Mouse (Mus musculus): ENCODE results near the gene Gm9970.

The Gm9970 gene

DNA sequence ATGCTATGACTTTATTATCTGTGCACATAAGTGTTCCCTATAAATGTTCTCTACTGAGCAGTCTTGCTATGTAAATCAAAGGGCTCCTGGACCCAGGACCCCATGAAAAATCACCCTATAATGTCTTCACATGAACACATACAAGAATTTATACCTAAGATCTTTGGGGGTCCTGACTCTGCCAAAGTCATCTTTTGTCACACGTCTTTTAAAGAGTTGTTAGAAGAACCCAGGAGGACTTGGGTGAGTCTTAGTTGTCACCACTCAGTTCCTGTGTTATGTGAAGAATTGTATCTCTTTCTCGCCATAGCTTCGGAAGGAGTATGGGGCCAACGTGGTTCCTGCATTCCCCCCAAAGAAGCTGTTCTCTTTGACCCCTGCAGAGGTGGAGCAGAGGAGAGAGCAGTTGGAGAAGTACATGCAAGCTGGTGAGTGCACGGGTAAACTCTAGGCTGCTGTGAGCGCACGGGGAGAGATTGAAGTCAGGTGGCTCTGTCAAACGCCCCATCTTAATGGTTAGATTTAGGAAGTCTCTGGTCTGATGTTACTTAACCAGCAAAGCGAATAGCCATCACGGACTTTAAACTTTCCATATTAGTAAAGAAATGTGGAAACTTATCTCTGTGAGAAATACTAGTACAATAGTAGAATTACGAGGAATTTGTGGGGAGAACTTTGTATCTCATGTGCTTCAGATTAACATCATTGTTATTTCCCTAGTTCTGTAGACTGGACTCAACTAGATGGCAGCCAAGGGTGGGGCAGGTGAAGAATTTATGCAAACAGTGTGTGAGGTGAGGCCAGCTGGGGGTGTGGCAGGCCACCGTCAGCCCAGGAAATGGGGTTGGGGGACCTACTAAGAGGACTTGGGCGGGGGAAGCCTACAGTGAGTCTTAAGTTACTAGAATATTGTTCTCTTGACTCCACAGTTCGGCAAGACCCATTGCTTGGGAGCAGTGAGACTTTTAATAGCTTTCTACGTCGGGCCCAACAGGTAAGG, 46.2 kb downstream of the Gm9970 start:
- no peak for DNase-seq

DNA sequence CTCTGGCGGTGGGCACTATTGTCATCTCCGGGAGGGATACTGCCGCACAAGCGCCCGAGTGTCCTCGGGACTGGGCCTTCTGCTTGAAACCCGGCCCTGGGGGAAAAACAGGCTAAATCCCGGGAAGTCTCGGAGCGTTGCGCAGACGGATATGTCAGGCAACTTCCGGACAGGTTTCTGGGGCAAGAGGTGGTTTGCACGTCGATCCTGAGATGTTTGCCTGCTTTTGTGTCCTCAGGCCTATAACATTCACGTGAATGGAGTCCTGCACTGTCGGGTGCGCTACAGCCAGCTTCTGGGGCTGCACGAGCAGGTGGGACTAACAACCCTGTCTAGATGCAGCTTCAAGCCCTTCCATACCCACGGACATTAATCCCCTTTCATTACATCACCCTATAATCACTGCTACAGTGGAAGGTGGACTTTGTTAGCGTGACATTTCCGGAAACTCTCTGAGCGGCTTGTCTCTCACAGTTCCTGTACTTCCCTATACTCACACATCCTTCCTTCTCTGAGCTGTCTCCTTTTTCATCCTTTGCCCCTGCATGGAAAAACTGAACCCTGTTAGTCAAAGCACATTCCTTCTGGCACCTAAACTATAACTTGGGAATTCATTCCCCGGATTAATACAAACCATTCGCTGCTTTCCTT, 47.3 kb downstream of the Gm9970 start:
- DNase-seq: no peak

DNA sequence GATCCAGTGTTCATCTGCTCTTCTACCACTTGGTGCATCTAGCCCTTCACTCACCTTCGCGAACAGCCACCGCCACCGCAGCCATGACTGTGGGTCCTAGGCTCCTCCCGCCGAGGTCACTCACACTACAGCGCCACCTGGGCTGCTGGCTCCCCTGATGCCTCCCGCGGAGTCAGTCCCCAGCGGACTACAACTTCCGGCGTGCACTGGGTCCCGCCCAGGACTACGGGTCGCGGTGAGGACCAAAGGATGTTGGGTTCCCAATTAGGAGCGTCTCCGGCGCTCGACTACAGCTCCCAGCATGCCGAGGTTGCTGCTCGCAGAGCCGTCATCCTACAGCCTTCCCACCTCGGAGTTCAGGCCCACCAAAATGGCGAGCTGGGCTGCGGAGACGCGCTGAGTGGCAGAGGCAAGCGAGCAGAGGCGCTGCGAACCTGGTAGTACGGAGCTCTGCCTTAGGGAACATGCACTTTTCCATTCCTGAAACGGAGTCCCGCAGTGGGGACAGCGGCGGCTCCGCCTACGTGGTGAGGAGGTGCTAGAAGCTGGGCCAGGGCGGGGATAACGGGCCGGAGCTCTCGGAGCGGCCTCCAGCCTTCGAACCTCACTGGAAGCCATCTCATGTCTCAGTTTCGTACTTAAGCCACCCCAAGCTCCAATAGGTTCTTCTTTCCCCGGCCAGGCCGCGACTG, 47.9 kb downstream of the Gm9970 start, which contains the start of the genes Snx17 and Eif2b4:
TSS of gene Snx17 (plus strand) at position 289 of the 692 bp plus-strand sequence.
TSS of gene Eif2b4 (minus strand) at position 492 of the 692 bp plus-strand sequence.
- DNase-seq: peak; percentile 100

DNA sequence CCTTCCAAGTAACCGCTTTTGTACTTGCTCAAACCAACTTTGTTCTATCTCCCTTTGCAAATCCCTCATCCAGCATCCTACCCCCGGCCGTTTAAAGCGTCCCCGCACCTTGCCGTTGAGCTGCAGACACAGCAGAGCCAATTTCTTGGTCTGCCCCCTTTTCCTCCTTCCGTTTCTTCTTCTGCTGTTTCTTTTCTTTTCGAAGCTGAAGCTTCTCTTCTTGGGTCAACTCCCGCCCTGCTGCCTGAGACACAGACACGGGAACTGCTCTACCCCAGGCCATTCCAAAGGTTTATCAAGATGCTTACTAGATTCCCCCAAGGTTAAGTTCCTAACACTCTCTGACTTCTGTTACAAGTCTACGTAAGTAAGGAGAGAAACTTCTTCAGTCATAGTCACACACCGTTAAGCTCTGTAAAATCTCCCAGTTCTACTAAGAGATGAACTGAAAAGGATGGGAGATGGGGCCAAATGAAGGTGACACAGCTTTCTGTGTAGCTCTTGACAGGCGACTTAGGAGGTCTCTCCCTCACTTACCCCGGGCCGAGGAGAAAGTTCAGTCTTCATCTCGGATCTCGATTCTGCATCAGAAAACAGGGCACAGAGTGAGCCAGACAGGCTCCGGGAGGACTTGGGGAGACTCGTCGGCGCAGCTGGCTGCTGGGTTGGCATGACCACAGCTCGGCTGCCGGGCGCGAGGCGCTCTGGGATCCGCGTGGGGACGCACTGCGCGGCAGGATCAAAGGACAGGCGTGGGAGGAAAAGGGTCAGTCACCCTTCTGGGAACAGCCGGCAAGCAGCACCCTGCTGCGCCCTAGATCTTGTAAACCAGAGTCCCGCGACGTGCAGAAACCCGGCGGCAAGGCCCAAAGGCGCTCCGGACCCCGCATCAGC, 48.7 kb downstream of the Gm9970 start:
- DNase-seq: peak; percentile 80

All from lung, postnatal 10 days (tissue).